Mouse (Mus musculus) hindbrain, embryonic 11.5 days (tissue): ENCODE results near the gene Rac1. TPM values are rescaled to one million over a fixed set of nuclear protein-coding genes. Genes with fewer than 3 reads are reported as not detected.

ENCODE experiments used
- ATAC-seq: fragments of 200-750 bp; cut with Nextera tagmentation; 2 replicates; pipeline ENCODE4 v1.8.0; 2017; ENCODE audit warnings: mild to moderate bottlenecking, moderate TSS enrichment, moderate library complexity; ENCODE audit not compliant: low FRiP score
- DNase-seq: peaks from one replicate; pipeline ENCODE4 v3.0.0-alpha.2; 2015; ENCODE audit warnings: low spot score
- H3K27ac ChIP-seq: fragments of 300-500 bp; sonication (generic); 2 replicates; pipeline ENCODE4 v1.5.1; 2014; ENCODE audit warnings: mild to moderate bottlenecking, low read depth, low read length
- H3K27me3 ChIP-seq: fragments of 300-500 bp; sonication (generic); 2 replicates; pipeline ENCODE4 v1.6.1; 2014; ENCODE audit warnings: mild to moderate bottlenecking, low read length, moderate library complexity, mixed read lengths; ENCODE audit not compliant: control insufficient read depth, insufficient read depth
- H3K36me3 ChIP-seq: fragments of 300-500 bp; sonication (generic); 2 replicates; pipeline ENCODE4 v1.6.1; 2014; ENCODE audit warnings: mild to moderate bottlenecking, low read length, moderate library complexity, mixed read lengths; ENCODE audit not compliant: control insufficient read depth, insufficient read depth
- H3K4me1 ChIP-seq: fragments of 300-500 bp; sonication (generic); replicated peaks from 2 replicates; pipeline ENCODE4 v1.6.1; 2014; ENCODE audit warnings: low read length, mixed read lengths; ENCODE audit not compliant: control insufficient read depth, insufficient read depth
- H3K4me2 ChIP-seq: fragments of 300-500 bp; sonication (generic); replicated peaks from 2 replicates; pipeline ENCODE4 v1.6.1; 2014; ENCODE audit warnings: mild to moderate bottlenecking, low read depth, low read length
- H3K4me3 ChIP-seq: fragments of 300-500 bp; sonication (generic); 2 replicates; pipeline ENCODE4 v1.5.1; 2014; ENCODE audit warnings: low read depth, low read length
- H3K9ac ChIP-seq: fragments of 300-500 bp; sonication (generic); 2 replicates; pipeline ENCODE4 v1.6.1; 2014; ENCODE audit warnings: low read depth, low read length
- H3K9me3 ChIP-seq: fragments of 300-500 bp; sonication (generic); 2 replicates; pipeline ENCODE4 v1.6.1; 2016; ENCODE audit warnings: low read length; ENCODE audit not compliant: control insufficient read depth
- WGBS: fragments of 180-500 bp; shearing (Covaris S2); extraction: QIAGEN DNeasy Blood & Tissue Kit; methylation state at CpG from one replicate; pipeline ENCODE4 v1.1.7; 2014; 5-methylcytosine and 5-hydroxymethylcytosine counted together
- polyA plus RNA-seq: library from polyadenylated mRNA; unstranded; fragments of >200 nt; fragmentation: Nextera tagmentation; extraction: Ambion mirVana; gene quantifications from 2 replicates; pipeline ENCODE4 v1.2.1, GENCODE M21; 2014

The Rac1 gene
- polyA plus RNA-seq, 1 experiment from 2014 or later, result 471 TPM

GRCm38 (mm10) chr5:143518045-143518591, 9.7 kb downstream of the Rac1 start:
- ATAC-seq, result no peak
- Histone ChIP-seq H3K36me3 (peaks cover 3% of the 10 kb centered on the region; the same call in 1 of the 2 replicates), H3K9ac (no peak overlapping the region), H3K9me3 (no peaks in the 10 kb centered on the region), H3K4me2 (no peak overlapping the region), H3K27me3 (no peaks in the 10 kb centered on the region), H3K4me1 (no peaks in the 10 kb centered on the region), H3K27ac (no peak overlapping the region), H3K4me3 (no peak overlapping the region)
- 89% methylated on average over 6 of the region's 6 CpGs for WGBS
- no peak for DNase-seq

GRCm38 (mm10) chr5:143517436-143517835, 10.4 kb downstream of the Rac1 start:
- ATAC-seq, result no peak
- WGBS, result 86% methylated on average over 6 of the region's 6 CpGs
- Histone ChIP-seq H3K4me3 (no peak overlapping the region), H3K4me2 (no peak overlapping the region), H3K27ac (no peak overlapping the region), H3K9me3 (no peaks in the 10 kb centered on the region), H3K27me3 (no peaks in the 10 kb centered on the region), H3K9ac (no peak overlapping the region), H3K36me3 (peaks cover 5% of the 10 kb centered on the region; the same call in 1 of the 2 replicates), H3K4me1 (no peaks in the 10 kb centered on the region)
- DNase-seq, result no peak

GRCm38 (mm10) chr5:143517005-143517404, 10.8 kb downstream of the Rac1 start:
- no peak overlapping the region for H3K9ac ChIP-seq
- H3K4me2 ChIP-seq, result no peak overlapping the region
- no peaks in the 10 kb centered on the region for H3K9me3 ChIP-seq
- ATAC-seq (no peak), DNase-seq (no peak)
- WGBS, result 92% methylated on average over 11 of the region's 11 CpGs
- H3K4me3 ChIP-seq, result no peak overlapping the region
- H3K27me3 ChIP-seq, result no peaks in the 10 kb centered on the region
- H3K36me3 ChIP-seq, result peaks cover 5% of the 10 kb centered on the region; the same call in 1 of the 2 replicates
- H3K4me1 ChIP-seq, result no peaks in the 10 kb centered on the region
- H3K27ac ChIP-seq, result no peak overlapping the region

GRCm38 (mm10) chr5:143514878-143515277, 13.0 kb downstream of the Rac1 start:
- Histone ChIP-seq H3K9ac (no peak overlapping the region), H3K4me3 (no peak overlapping the region), H3K9me3 (no peaks in the 10 kb centered on the region), H3K4me1 (no peaks in the 10 kb centered on the region), H3K27me3 (no peaks in the 10 kb centered on the region), H3K4me2 (no peak overlapping the region), H3K27ac (no peak overlapping the region), H3K36me3 (peaks cover 5% of the 10 kb centered on the region; the same call in 1 of the 2 replicates)
- ATAC-seq (no peak), DNase-seq (no peak)
- WGBS, result 92% methylated on average over 5 of the region's 5 CpGs

- Histone ChIP-seq H3K4me3 (no peak overlapping the region), H3K27ac (no peak overlapping the region), H3K36me3 (peaks cover 5% of the 10 kb centered on the region; the same call in 1 of the 2 replicates), H3K27me3 (no peaks in the 10 kb centered on the region), H3K4me1 (no peaks in the 10 kb centered on the region), H3K4me2 (no peak overlapping the region), H3K9ac (no peak overlapping the region), H3K9me3 (no peaks in the 10 kb centered on the region)
- no peak for ATAC-seq
- 91% methylated on average over 4 of the region's 4 CpGs for WGBS
- no peak for DNase-seq
Observed at GRCm38 (mm10) chr5:143512305-143512704, 15.5 kb downstream of the Rac1 start.

GRCm38 (mm10) chr5:143511577-143511976, 16.3 kb downstream of the Rac1 start:
- WGBS, result 84% methylated on average over 4 of the region's 4 CpGs
- peaks cover 8% of the 10 kb centered on the region; the same call in 1 of the 2 replicates for H3K36me3 ChIP-seq
- no peak for DNase-seq

GRCm38 (mm10) chr5:143509737-143510136, 18.1 kb downstream of the Rac1 start:
- no peak for DNase-seq
- WGBS, result 83% methylated on average over 11 of the region's 11 CpGs
- H3K36me3 ChIP-seq, result peaks cover 9% of the 10 kb centered on the region; the same call in 1 of the 2 replicates

More at GRCm38 (mm10) chr5:143511577-143511976, 16.3 kb downstream of the Rac1 start:
- Histone ChIP-seq H3K4me2 (no peak overlapping the region), H3K27ac (no peak overlapping the region), H3K4me3 (no peak overlapping the region), H3K27me3 (no peaks in the 10 kb centered on the region), H3K9ac (no peak overlapping the region), H3K9me3 (no peaks in the 10 kb centered on the region), H3K4me1 (no peaks in the 10 kb centered on the region)
- ATAC-seq, result no peak

GRCm38 (mm10) chr5:143509294-143509693, 18.5 kb downstream of the Rac1 start:
- no peak overlapping the region for H3K27ac ChIP-seq
- peaks cover 13% of the 10 kb centered on the region; the same call in 1 of the 2 replicates for H3K36me3 ChIP-seq
- H3K27me3 ChIP-seq, result no peaks in the 10 kb centered on the region
- no peak for DNase-seq
- no peak overlapping the region for H3K4me3 ChIP-seq
- 84% methylated on average over 9 of the region's 9 CpGs for WGBS
- no peak for ATAC-seq
- no peaks in the 10 kb centered on the region for H3K9me3 ChIP-seq
- H3K9ac ChIP-seq, result no peak overlapping the region
- H3K4me1 ChIP-seq, result no peaks in the 10 kb centered on the region
- no peak overlapping the region for H3K4me2 ChIP-seq

More at GRCm38 (mm10) chr5:143509737-143510136, 18.1 kb downstream of the Rac1 start:
- H3K27ac ChIP-seq, result no peak overlapping the region
- no peak overlapping the region for H3K9ac ChIP-seq
- no peak overlapping the region for H3K4me2 ChIP-seq
- no peak for ATAC-seq
- no peaks in the 10 kb centered on the region for H3K27me3 ChIP-seq
- H3K9me3 ChIP-seq, result no peaks in the 10 kb centered on the region
- no peaks in the 10 kb centered on the region for H3K4me1 ChIP-seq
- H3K4me3 ChIP-seq, result no peak overlapping the region

GRCm38 (mm10) chr5:143505545-143505944, 22.3 kb downstream of the Rac1 start:
- Histone ChIP-seq H3K36me3 (peaks cover 13% of the 10 kb centered on the region; the same call in 1 of the 2 replicates), H3K4me3 (no peak overlapping the region), H3K27me3 (no peaks in the 10 kb centered on the region), H3K9ac (no peak overlapping the region), H3K27ac (no peak overlapping the region), H3K4me2 (no peak overlapping the region), H3K9me3 (no peaks in the 10 kb centered on the region), H3K4me1 (no peaks in the 10 kb centered on the region)
- ATAC-seq (no peak), DNase-seq (no peak)
- 89% methylated on average over 7 of the region's 7 CpGs for WGBS
